Mouse (Mus musculus) A20 (cell line): ENCODE data around the gene Gm9936.
"Not testable (repeated sequence)": the region's sequence is repeated elsewhere in the genome, so short reads cannot be mapped to it uniquely, and the experiment has no call there.

Source experiments
- DNase-seq: peaks from one replicate; pipeline ENCODE4 v3.0.0-alpha.2; 2011; ENCODE audit warnings: low read depth, low spot score

Gm9936 gene

DNA sequence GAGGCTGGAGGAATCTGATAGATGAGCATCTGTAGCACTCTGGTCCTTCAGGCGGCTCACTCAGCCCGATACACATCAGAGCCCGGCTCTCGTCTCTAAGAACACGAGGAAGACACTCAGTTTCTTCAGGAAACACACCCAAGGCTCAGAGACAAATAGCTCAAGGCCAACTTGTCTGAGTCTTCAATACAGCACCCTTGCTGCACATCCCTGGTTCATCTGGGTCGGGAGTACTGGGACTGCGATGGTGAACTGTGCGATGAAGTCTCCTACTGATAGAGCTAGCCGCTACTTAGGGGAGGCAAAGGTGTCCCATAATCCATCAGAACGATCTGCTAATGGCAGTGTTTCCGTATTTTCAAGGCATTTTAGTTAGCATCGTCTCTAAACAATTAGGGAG, at the start of gene Gm9936:
Gm9936 (minus strand) TSS at position 101 of the 400 bp plus-strand sequence.
- no peak for DNase-seq

DNA sequence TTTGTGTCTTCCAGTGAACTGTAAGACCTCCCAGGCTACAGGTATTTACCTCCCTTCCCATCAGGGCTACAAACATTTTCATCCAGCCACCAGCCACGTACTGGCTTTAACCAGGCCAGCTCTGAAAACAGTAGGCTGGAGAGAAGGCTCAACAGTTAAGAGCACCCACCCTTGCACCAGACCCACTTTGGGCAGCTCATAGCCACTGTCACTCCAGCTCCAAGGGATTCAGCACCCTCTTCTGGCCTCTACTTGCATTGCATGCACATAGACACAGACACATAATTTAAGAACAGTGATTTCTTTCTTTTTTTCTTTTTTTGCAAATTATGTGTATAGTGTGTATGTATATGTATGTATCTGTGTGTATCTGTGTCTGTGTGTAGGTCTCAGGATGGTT, 43.9 kb upstream of the Gm9936 start:
- DNase-seq: peak; percentile 60

DNA sequence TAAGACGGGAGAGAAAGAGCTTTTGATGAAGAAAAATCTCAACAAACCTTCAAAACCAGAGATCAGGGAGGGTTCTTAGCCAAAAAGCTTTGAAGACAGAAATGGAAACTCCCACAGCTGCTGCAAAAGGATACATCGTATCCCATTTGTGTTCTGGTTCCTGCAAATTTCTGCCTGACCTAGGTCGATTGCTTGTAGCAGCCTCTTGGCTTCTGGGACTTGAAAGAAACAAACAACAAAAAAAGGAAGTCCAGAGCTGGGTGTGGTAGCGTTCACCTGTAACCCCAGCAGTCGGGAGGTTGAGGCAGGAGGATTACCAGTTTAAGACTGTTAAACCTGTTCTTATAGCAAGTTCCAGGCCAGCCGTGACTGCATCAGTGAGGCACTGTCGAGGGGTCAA, 40.4 kb upstream of the Gm9936 start:
- DNase-seq: no peak

DNA sequence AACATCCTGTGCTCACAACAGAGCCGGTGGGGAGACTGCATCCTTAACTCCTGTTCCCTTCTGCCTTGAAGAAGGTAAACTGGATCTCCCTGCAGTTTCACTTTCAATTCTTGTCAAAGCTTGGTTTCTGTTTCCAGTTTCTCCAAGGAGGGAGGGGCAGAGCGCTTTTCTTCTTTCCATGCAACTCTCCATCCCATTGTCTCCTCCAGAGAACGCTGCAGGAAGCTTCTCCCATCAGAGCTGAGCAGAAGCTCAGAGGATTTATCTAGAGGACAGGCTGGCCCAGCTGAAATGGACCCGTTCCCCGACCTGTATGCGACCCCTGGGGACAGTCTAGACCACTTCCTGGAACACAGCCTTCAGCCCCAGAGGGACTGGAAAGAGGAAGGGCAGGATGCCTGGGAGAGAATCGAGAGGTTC, 38.9 kb upstream of the Gm9936 start:
- no peak for DNase-seq

DNA sequence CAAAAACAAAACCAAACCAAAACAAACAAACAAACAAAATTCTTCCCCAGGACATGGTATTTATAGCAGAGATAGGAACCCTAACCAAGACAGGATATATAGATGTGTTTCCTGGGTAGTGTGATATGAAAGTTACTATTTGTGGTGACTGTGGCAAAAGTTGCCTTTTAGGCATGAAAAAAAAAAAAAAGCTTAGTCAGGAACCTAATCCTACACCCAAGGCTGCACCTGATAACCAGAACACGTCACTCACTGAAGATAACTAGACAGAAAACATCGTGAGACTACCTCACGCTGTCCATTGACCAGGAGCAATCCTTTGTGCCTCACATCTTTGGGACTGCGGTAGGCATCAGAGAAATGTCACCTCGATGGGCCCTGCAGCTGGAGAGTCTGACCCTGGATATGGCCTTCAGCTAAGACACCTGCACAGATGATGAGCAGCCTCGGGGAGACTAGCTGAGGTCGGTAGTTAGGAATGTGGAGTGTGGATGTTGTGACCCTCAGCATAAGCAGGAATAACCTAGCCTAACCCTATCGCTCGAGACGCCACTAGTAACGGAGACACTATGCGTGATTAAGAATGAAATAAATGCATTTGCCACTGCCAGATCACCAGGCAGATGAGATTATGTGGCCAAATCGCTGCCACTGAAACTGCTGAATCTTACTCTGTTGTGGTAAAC, 38.3 kb upstream of the Gm9936 start, which contains the start of gene Oasl2:
Oasl2 (plus strand) TSS at position 249 of the 686 bp plus-strand sequence.
- DNase-seq: no peak

DNA sequence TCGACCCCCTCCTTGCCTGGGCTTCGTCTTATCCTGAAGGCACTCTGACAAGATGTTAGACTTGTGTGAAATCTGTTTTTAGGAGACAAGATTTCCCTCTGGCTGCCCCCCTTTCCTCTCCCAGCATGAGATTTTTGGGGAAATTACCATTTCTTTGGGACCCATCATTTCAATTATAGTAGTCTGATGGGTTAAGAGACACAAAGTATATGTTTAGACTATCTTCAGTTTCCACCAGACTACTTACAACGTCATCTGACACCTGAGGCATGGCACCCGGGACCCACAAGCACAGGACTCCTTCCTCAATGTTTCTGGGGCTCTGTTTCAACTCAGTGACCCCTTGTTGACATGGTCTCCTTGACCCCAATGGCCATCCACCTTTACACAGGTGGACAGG, 37.1 kb upstream of the Gm9936 start:
- DNase-seq: no peak

DNA sequence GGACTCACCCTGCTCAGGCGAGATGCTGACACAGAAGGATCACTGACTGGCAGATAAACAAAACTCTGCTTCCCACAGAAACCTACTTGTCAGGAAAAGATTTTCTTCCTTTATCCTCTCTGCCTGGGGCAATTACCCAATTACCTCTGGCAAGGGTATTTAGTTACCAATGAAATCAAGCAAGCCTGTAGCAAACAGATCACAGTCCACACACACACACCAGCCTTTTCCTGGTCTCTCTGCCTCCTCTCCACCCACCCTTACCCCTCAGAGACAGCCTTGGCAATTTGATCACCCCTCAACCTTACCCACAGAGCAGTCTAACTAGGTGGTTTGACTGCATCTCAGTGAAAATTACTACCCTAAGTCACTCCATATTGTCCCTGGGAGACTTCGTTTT, 30.5 kb upstream of the Gm9936 start:
- DNase-seq: no peak

DNA sequence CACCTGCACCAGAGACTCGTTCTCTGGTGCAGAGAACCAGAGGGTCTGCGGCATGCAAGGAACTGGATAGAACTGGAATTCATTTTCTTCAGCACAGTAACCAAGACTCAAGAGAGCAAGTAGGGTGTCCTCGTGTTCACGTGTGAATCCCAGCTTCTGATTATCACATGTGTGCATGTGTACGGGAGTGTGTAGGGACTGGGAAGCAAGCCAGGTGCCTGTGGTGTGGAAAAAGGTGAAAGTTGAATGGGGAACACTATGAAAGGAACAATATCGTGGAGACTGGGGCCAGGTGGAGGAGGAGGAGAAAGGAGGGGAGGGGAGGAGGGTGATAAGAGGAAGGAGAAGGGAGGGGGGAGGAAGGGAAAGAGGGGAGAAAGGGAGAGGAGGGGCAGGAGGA, 28.3 kb upstream of the Gm9936 start:
- no peak for DNase-seq

DNA sequence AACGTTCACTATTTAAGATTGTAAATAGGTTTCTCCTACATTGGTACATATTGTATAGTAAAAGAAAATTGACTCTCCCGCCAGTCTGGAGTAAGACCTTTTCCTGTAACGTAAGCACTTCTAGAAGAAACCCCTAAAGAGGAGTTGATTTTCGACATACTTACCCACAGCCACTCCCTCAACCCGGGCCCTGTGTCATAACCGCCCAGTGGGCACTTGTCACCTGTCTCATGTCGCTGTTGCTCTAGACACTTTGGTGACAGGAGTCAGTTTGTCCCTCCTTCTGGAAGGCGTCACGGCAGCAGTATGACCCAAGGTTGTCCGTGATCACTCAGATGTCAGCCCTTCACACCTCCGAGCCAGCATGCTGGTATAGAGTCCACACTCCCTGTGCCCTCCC, 24.5 kb upstream of the Gm9936 start:
- no peak for DNase-seq

DNA sequence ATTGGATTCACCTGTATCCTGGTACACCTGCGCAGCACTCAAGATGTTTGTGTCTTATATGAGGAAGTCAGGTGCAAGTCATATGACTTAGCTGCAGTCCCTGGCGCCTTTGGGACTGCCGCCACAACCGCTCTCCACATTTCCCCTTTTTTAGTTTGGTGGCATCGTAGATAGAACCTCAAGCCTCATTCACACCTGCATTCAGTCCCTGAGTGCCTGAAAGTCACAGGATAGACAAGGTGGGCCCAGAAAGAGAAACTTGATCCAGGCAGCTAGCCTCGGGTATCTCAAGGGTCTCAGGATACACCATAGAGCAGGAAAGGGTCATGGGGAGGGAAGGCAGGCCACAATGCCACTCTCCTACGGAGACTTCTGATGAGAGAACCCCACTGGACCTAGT, 23.8 kb upstream of the Gm9936 start:
- DNase-seq: peak; percentile 50

DNA sequence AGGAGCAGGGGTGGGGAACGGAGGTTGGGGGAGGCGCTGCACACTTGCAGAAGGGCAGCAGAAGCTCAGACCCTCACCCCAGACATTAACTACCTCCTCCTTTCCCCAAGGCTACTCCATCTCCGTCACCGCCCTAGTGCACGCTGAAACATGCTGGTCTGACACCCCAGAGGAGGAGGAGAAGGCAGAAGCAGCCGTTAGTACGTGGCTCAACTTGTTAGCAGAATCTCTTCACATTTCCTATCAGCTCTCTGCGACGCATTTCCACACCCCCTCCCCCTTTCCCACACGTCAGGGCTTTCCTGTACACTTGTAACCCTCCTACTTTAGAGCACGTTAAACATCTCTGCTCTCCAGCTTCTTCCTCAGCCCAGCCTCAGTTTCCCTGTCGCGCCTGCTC, 20.9 kb upstream of the Gm9936 start:
- DNase-seq: no peak

DNA sequence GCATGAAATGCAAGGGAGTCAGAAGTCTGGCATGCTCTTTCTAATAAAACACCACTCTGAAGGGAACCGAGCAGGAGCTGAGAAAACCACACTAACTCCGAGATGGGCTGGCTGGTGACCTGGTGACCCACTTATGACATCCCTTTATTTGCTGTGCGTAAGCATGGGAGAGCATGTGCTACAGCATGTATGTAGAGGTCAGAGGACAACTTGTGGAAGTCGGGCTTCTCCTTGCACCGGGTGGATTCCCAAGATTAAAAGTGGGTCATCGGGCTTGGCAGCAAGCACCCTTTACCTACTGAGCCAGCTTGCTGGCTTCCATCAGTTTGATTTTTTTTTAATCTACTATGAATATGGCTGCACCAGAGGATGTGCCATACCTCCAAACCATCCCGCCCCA, 19.0 kb upstream of the Gm9936 start:
- DNase-seq: no peak

DNA sequence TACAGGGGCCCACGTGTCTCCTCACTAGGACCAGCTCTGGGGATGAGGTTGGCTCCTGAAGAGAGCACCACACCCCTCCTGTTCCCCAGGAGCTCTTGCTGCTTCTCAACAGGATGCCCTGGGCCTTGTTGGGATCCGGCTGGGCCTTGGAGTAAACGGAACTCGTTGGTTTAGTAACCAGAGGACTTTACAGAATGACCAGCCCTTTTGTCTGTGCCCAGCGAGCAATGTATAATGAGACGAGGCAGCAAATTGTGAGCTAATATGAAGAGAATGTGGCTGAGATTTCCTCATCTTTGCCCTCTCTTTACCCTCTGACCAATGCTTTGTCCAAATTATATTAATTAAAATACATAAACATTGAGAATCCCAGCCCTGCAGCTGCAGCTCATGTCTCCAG, 17.8 kb upstream of the Gm9936 start:
- no peak for DNase-seq

DNA sequence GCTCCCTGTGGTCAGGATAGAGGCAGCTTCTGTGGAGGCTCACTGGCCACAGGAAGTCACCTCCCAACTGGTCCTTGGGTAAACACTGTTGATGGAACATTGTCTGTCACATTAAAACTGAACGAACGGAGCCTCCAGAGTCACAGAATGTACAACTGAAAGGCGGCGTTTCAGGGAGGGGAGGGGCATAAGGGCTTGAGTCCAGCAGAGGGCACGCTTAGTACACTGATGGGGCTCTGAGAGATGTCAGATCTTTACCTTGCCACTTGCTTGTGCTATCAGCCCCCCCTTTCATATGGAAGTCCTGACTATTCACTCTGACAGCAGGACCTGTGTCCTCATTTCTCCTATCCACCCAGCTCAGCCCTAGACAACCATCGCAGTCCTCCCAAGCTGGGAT, 17.4 kb upstream of the Gm9936 start:
- DNase-seq: peak; percentile 9

DNA sequence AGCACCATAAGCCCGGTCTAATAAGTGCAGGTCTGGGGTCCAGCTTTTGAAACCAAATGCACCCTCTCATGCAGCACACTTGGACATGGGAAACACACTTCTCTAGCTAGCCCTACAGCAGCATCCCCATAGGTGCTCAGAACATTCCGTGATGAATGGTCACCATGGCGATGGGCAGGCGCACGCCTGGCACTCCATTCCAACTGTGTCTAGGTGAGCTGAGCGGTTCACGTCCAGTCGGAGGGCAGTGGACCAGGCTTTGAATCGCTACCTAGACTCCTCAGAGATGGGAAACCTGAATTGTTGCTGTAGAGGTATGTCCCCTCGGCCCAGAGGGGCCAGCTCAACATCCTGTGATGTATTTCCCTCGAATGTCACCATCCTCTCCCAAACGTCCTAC, 6.8 kb upstream of the Gm9936 start:
- DNase-seq: no peak

DNA sequence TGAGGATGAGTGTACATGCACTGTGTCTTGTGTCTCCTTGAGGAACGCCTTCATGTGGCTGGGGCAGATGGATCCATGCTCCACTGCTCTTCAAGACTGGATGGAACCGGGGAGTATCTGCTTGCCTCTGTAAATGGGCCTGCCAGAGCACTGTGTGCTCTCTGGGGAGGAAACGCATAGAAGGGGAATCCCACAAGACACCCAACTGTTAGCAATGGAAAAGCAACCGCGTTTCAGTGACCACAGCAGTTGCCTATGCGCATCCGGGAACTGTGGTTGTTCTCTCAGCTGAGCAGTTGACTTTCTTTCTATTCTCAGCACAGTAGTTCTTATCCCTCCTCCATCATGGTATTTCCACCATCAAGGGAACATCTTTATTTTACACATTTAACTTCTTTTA, 6.3 kb upstream of the Gm9936 start:
- peak; percentile 13 for DNase-seq

DNA sequence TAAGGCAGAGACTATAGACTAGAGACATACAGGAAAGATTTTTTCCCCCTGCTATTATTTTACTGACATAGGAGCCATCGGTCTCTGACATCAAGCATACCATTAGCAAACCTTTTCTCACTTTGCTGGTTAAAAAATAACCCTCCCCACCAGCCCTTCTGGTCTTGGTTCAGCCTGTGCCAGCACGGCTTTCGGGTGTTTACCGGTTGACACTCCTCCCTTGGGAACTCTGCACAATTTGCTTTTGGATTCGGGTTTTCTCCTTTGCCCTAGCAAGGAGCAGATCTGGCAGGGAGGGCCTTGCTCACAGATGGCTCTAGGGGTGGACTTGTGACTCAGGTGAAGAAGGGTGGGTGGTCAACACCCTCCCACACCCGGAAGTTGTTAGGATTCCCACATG, 3.2 kb upstream of the Gm9936 start:
- no peak for DNase-seq

DNA sequence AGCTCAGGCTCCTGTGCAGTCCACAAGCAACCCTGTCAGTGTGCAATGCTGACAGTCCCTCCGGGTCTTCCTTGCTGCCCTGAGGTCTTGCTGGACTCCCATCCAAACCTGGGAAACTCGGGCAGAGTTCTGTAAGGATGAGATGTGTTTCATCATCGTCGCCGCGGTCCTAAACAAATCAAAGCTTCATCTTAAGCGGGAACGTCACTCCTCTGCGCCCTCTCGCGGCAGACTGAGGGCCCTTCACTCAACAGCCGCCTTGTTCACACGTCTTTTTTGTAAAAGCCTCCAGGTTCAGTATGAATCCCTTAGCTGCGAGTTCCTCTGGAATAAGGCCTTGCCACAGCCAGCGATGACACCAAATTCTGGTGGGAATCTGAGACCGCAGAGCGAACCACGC, 771 bp upstream of the Gm9936 start:
- DNase-seq: peak; percentile 74

DNA sequence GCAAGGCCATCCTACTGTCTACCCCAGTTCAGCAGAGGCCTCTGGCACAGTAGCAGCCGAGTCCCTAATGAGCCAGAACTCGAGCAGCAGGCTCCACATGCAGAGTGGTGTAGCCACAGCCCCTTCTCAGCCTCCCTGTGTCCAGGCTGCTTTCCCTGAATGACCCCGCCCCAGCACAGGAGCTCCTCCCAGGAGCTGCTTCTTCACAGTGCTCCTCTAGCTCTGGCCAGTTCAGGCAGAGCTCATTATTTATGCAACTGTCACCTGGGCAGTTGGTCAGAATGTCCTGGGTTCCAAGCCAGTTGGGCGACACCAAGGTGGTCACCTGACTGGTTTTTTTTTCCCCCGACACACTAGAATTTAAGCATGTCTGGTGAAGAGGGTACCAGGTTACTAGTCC, 5.1 kb downstream of the Gm9936 start, which contains the start of gene 4930519G04Rik:
4930519G04Rik (plus strand) TSS at position 301 of the 400 bp plus-strand sequence.
- not testable (repeated sequence) for DNase-seq

DNA sequence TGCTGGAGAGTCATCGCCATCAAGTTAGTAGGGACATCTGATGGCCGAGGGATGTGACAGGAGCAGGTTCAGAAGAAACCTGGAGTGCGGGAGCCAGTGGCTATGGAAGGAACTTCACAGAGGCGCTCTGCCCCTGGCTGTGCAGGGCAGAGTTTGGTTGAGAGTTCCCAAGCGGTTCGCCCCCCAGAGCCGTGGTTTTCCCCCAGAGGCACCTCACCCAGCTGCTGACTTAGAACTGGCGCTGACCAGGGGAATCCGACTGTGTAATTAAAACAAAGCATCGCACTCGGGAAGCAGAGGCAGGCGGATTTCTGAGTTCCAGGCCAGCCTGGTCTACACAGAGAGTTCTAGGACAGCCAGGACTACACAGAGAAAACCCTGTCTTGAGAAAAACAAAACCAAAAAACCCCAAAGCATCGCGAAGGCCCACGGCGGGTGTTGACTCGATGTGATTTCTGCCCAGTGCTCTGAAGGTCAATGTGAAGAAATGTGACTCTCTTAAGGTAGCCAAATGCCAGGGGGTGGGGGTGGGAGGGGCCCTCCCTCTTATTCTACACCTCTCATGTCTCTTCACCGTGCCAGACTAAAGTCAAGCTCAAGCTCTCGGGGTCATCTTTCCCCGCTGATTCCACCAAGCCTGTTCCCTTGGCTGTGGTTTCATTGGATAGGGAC, 6.8 kb downstream of the Gm9936 start:
- DNase-seq: no peak

DNA sequence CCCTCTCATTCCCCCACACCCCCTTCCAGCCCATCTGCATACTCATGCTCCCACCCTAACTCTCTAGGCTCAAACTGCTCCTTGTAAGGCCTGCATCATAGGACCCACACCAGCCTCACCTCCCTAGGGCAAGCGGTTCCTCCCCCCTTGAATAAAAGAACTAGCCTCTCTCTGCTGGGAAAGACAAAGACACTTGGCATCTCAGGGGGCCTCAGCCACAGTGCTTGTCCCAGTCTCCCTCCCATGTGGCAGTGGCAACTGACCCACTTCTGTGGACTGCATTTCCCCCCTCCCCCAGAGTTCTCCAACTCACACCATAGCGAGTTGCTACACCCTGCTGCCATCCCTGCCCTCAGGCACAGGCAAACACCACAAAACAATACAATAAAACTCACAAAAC, 14.1 kb downstream of the Gm9936 start:
- DNase-seq: not testable (repeated sequence)

DNA sequence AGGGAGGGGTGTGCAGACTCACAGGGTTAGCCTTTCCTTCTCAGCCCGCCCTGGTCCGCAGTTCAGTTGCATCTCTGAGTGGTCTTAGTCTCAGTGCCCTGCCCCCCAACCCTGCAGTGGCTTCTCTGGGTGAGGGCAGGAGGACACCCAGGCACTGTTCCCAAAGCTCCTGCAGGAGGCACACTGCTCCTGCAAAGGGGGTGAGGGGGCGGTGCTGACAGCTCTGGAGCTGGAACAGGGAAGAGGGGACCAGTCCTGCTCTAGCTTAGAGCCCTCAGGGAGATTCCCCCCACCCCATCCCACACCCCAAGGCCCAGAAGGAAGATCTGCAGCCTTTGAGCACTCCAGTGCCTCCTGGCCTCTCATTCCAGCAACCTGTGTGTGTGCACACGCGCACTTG, 15.8 kb downstream of the Gm9936 start:
- no peak for DNase-seq

DNA sequence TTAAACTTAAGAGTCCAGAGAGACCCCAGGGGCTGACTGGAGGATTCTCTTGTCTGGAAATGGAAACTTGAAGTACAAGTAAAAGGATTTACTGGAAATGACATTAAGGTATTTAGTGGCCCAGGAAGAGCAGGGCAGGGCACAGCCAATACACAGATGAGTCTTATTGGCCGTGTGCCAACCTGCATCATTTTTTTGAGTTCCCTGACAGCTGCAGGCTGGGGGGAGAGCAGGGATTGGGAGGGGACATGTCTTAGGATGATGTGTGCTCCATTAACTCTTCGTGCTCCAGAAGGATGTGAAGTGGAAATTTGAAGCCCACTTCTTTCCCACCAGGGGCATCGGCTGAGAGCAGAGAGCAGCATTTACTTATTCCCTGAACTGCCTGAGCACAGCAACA, 16.3 kb downstream of the Gm9936 start:
- DNase-seq: not testable (repeated sequence)
